Mouse (Mus musculus): ENCODE data around the gene Zrsr1.

GRCm38 (mm10) chr11:22956346-22956745, 15.5 kb upstream of the Zrsr1 start:
- TF ChIP-seq CTCF (IDR thresholded peaks at IDR 0.05), result no peak
- no peak for TF ChIP-seq EP300 (IDR thresholded peaks at IDR 0.05; ENCODE audit: insufficient read depth, low read depth, low read length)
- no peak for TF ChIP-seq POLR2A (IDR thresholded peaks at IDR 0.05; ENCODE audit: insufficient read depth, low read depth, low read length)
